Mouse (Mus musculus) brain, adult 10 weeks (tissue): Measurements from ENCODE around the gene Ankrd54. TPM values are rescaled to one million over a fixed set of nuclear protein-coding genes. Genes with fewer than 3 reads are reported as not detected.

Experiments
- polyA plus RNA-seq: library from polyadenylated mRNA; stranded (reverse); fragments of 350-450 nt; fragmentation: Illumina TruSeq; extraction: RNeasy Lipid Tissue Mini Kit (QIAGEN cat#74804); gene quantifications from one replicate; pipeline ENCODE4 v1.2.3, GENCODE M21; 2015; ENCODE audit warnings: low read depth, low replicate concordance

Ankrd54 gene
- 20.0 TPM for polyA plus RNA-seq

GRCm38 (mm10) chr15:79062376-79063159 lies at the start of gene Ankrd54:
Gene Ankrd54, minus strand, starts transcription at chr15:79062893.

GRCm38 (mm10) chr15:79108421-79109320 lies 46.0 kb upstream of the Ankrd54 start, which contains the start of gene Micall1:
Gene Micall1, plus strand, starts transcription at chr15:79108898.

GRCm38 (mm10) chr15:79074913-79075532 lies 12.3 kb upstream of the Ankrd54 start, which contains the start of gene Eif3l:
Gene Eif3l, plus strand, starts transcription at chr15:79075179.

GRCm38 (mm10) chr15:79041585-79041984 lies 21.1 kb downstream of the Ankrd54 start, which contains the start of gene Galr3:
Gene Galr3, plus strand, starts transcription at chr15:79041885.

GRCm38 (mm10) chr15:79028237-79028738 lies 34.4 kb downstream of the Ankrd54 start, which contains the start of gene H1f0:
Gene H1f0, plus strand, starts transcription at chr15:79028450.

Other genes starting within 250 kb of the Ankrd54 start
- gene Cdc42ep1, start 220.3 kb downstream of the Ankrd54 start, polyA plus RNA-seq, result 21.6 TPM
- gene Lgals2, start 207.4 kb downstream of the Ankrd54 start, polyA plus RNA-seq, result not detected
- gene Gga1, start 185.7 kb downstream of the Ankrd54 start, polyA plus RNA-seq, result 48.9 TPM
- gene Gm49510, start 163.2 kb downstream of the Ankrd54 start, polyA plus RNA-seq, result not detected
- gene Sh3bp1, start 163.1 kb downstream of the Ankrd54 start, polyA plus RNA-seq, result 21.5 TPM
- 188 TPM for gene Pdxp, start 149.0 kb downstream of the Ankrd54 start, polyA plus RNA-seq
- gene Lgals1, start 136.2 kb downstream of the Ankrd54 start, polyA plus RNA-seq, result 46.4 TPM
- gene Nol12, start 128.0 kb downstream of the Ankrd54 start, polyA plus RNA-seq, result 42.8 TPM
- 7.6 TPM for gene Triobp, start 115.2 kb downstream of the Ankrd54 start, polyA plus RNA-seq
- 136 TPM for gene H1f0, start 34.4 kb downstream of the Ankrd54 start, polyA plus RNA-seq
- not detected for gene Galr3, start 21.0 kb downstream of the Ankrd54 start, polyA plus RNA-seq
- 88.2 TPM for gene Eif3l, start 12.3 kb upstream of the Ankrd54 start, polyA plus RNA-seq
- gene Micall1, start 46.0 kb upstream of the Ankrd54 start, polyA plus RNA-seq, result 24.2 TPM
- gene Polr2f, start 78.1 kb upstream of the Ankrd54 start, polyA plus RNA-seq, result 122 TPM
- gene 1700088E04Rik, start 78.4 kb upstream of the Ankrd54 start, polyA plus RNA-seq, result 13.7 TPM
- 34.4 TPM for gene Sox10, start 102.3 kb upstream of the Ankrd54 start, polyA plus RNA-seq
- 55.9 TPM for gene Pick1, start 166.3 kb upstream of the Ankrd54 start, polyA plus RNA-seq
- gene Gm49486, start 166.5 kb upstream of the Ankrd54 start, polyA plus RNA-seq, result not detected
- gene Slc16a8, start 191.9 kb upstream of the Ankrd54 start, polyA plus RNA-seq, result 1.1 TPM
- 3.3 TPM for gene Baiap2l2, start 222.6 kb upstream of the Ankrd54 start, polyA plus RNA-seq